Mouse (Mus musculus): ENCODE measurements around the gene Nabp1.
"Not testable (repeated sequence)": the region's sequence is repeated elsewhere in the genome, so short reads cannot be mapped to it uniquely, and the experiment has no call there.

Gene Nabp1

GRCm38 (mm10) chr1:51480386-51480785 is 2.2 kb upstream of the Nabp1 start:
- peak; percentile 38 for DNase-seq

GRCm38 (mm10) chr1:51479691-51480090 is 1.5 kb upstream of the Nabp1 start:
- no peak for DNase-seq

GRCm38 (mm10) chr1:51479027-51479329 is 753 bp upstream of the Nabp1 start:
- no peak for DNase-seq

DNA sequence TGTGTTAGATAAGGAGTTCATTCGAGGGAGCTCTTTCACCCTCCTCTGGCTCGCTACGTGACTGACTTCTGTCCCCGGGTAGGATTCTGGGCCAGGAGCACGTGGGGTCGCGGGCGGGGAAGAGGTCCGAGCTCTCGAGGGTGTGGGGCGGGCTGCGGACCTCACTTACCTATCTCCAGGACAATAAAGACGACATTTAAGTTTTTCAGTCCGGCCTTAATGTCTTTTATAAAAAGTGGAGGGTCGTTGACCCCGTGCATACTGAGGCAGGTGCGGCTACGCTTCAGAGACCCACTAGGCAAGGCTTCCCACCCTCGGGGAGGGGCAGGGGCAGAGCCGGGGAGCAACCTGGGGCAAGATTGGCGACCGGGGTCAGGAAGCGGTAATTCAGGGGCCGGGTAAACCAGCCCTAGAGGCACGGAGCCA is 556 bp downstream of the Nabp1 start:
- peak; percentile 75 for DNase-seq

DNA sequence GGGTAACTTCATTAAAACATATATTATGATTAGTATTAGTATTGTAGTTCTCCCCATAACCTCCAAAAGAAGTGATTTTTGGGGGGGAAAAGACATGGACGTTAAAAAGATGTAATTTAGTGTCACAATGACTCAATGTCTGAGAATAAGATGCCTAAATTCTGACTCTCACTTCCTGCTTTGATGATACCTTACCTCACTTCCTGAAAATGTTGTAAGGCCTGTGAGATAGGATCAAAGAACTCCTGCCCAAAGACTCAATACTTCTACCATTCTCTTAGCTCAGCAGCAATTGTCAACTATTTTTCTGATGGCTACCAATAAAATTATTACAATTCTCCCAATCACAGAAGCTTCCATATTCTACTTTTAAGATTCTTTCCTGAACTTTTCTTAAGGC is 1.8 kb downstream of the Nabp1 start:
- no peak for DNase-seq

GRCm38 (mm10) chr1:51468077-51468476 is 10.1 kb downstream of the Nabp1 start:
- DNase-seq = no peak

DNA sequence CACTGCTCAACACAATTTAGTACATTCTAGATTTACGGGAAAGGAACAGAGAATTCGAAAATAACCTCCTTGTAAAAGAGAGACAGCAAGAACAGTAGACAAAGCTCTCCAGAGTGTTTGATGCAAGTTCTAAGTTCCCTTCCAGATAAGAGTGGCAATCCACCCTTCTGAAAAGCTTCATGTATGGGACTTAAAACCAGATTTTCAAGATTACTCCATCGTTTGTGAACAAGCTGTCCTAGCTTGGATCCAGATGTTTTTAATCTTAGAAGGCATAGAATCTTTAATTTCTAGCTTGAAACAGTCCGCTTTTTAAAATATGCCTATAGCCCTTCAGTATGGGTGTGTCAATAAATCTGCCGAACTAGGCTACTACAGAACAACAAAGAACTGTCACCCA is 11.0 kb downstream of the Nabp1 start:
- DNase-seq = no peak

DNA sequence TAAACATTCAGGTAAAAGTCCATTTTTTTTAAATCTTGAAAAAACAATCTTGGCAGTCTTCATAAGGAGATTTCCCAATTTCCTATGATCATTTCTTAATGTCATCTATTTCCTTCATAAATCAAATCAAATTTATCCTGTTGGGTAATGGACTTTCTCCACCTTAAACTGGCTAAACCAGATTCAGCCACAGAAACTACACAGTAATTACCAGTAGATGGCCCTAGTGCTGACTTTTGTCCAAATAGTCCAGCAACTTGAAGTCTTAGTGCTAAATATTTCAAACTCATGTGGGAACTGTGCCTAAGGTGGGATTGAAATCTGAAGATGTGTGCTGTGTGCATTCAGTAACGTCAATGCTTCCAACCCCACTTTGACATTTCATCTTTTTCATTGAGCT is 11.8 kb downstream of the Nabp1 start:
- peak; percentile 35 for DNase-seq

DNA sequence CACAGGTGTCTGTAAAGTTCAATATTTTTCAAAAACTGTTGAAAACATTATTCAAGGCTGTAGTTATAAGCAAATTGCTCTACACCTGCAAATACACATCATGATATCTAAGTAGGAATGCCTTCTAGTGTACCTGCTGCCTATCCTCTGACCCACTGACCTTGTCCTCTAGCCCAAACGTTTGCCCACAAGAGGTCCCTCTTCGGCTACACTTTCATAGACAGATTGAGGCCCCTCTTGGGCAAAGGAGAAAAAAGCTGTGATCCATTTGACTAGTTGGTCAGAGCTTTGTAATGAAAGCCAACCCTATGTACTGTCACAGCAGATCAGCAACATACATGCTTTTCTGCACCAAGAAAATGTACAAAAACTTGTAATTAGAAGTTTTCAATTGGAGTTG is 12.9 kb downstream of the Nabp1 start:
- DNase-seq = peak; percentile 32

DNA sequence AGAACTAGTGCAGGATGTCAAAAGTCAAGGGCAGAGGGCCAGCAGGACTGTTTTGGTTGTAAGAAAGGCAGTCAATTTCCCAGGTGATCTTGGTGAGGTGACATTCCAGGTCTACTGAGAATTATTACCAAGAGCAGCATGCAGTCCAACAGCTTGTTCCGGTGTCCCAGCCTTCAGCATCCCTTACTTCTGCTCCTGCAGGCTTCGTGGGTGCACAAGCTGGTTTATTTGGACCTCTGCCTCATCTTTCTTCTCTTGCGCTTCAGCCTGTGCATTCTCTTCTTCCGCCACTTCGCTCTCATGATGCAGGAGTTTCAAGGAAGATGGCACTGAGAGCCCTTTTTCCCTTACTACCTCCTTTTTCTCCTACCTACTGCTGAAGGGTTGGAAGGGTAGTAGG is 15.2 kb downstream of the Nabp1 start:
- no peak for DNase-seq

GRCm38 (mm10) chr1:51458731-51459450 is 19.3 kb downstream of the Nabp1 start:
- DNase-seq = peak; percentile 89

GRCm38 (mm10) chr1:51458089-51458488 is 20.1 kb downstream of the Nabp1 start:
- no peak for DNase-seq

- no peak for DNase-seq
Measured at GRCm38 (mm10) chr1:51457249-51457648, 21.0 kb downstream of the Nabp1 start.

DNA sequence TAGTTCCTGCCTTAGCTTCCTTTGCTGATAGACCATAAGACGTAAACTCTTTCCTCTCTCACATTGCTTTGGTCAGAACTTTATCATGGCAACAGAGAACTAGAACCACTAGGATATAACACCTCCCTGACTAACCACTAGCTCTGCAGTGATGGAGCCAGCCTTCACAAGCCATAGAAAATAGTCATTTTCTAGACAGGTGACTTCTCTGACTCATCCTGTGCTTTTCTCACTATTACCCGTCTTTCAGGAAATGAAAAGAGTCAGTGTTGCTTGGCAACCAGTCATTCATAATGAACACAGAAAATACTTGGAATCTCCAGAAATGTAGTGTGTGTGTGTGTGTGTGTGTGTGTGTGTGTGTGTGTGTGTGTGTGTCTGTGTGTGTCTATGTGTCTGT is 29.4 kb downstream of the Nabp1 start:
- DNase-seq = no peak

DNA sequence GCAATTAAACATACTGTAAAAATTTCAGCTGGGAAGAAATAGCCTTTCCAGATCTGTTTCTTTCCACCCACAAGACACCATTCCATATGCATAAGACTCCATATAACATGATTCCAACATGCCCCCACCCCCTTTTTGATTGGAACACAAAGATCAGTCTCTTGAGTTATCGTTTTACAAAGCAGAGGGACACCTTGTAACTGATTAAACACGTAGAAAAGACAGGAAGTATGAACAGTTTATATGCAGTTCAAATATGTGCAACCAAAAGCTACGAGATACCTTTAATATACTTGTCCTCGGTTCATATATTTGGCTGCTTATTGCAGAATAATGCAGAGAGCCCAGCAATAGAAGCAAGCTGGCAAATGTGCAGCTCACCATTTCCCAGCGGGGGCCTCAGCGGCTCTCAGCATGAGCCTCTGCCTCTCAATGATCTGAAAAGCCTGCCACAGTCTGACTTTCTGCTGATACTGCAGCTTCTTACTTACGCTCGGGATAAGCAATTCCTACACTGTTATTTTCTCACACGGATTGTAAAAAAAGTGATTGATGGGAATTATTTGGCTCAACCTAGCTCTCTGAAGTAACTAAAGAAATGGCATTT is 32.3 kb downstream of the Nabp1 start:
- no peak for DNase-seq

- DNase-seq = no peak
Measured at GRCm38 (mm10) chr1:51445161-51445853, 32.9 kb downstream of the Nabp1 start.

DNA sequence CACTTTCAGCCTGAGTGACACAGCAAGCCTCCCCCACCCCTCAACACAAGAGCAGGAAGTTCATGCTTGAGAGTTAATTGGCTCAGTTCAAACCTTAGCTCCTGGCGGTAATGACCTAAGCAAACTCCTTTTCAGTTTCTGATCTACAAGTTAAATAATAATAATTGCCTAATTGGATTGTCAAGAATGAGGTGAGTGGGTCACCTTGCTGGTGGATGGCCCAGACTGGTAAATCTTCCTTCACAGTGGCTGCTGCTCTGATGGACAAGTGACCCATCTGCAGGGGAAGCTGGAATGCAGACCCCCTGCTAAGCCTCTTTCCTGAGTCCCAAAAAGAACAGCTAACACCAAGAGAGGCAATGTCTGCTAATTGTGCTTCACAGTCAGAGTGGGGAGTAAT is 48.5 kb downstream of the Nabp1 start:
- no peak for DNase-seq

DNA sequence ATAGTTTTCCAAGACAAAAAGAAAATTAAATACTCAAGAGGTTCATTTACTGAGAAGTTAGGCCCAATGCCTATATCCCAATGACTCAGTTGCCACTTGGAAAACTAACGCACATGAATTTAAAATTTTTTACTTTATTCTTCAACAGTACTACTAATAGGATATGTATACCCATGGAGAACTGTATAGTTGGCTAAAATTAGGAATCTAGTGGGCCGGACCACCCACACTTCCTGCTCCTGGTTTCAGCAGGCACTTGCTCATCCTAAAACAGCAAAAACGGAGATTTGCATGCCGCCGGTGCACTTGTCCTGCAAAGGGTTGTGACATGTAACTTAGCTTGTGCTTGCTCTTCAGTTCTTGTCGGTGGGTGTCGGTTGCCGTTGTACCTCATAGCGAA is 51.9 kb downstream of the Nabp1 start:
- no peak for DNase-seq

- DNase-seq = not testable (repeated sequence)
Measured at GRCm38 (mm10) chr1:51421029-51421428, 57.2 kb downstream of the Nabp1 start.

DNA sequence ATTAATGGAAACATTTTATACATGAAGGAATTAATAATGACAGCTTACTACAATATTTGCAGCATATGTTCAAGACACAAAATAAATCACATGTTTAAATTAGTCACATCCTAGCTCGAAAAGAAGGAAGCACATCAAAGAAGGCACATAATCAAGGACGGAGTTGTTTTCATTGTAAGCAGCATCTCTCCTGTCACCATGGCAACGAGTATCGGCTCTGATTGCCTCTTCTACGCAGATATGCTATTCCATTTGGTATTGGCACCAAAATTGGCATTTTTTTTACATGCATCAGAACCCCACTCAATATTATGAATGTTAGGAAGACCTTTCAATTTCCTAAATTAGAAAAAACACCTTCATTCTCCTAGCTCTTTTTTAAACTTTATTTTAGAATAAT is 59.5 kb downstream of the Nabp1 start:
- no peak for DNase-seq
